Mouse (Mus musculus) left cerebral cortex, adult 6 months (tissue): ENCODE data around the gene Vps51. TPM values are rescaled to one million over a fixed set of nuclear protein-coding genes. Genes with fewer than 3 reads are reported as not detected.

Source experiments
- long read RNA-seq, 2 experiments: library from polyadenylated mRNA; unstranded; transcript quantifications; one replicate each; pipeline ENCODE4 v2.0.0; 2019 to 2020
- polyA plus RNA-seq: library from polyadenylated mRNA; unstranded; fragments of <200 nt; fragmentation: Nextera tagmentation; gene quantifications from 2 replicates; pipeline ENCODE4 v1.2.3, GENCODE M21; 2021

Gene Vps51
- 66.0 and 72.3 TPM in 2 replicates for polyA plus RNA-seq
- long read RNA-seq, experiment 1, transcript Vps51-201 (10 exons, 2,675 nt) = major isoform, 354 of 454 reads
- long read RNA-seq, experiment 1, transcript Vps51-208 (2 exons, 840 nt) = minor isoform, 8 of 454 reads
- long read RNA-seq, experiment 1, partial matches to known transcripts = 28 of 454 reads
- long read RNA-seq, experiment 1, other reads (novel, unspliced or antisense) = 63 of 454 reads
- long read RNA-seq, experiment 2, transcript Vps51-208 (2 exons, 840 nt) = minor isoform, 8 of 89 reads
- long read RNA-seq, experiment 2, transcript Vps51-201 (10 exons, 2,675 nt) = major isoform, 61 of 89 reads
- long read RNA-seq, experiment 2, partial matches to known transcripts = 10 of 89 reads
- long read RNA-seq, experiment 2, other reads (novel, unspliced or antisense) = 8 of 89 reads

DNA sequence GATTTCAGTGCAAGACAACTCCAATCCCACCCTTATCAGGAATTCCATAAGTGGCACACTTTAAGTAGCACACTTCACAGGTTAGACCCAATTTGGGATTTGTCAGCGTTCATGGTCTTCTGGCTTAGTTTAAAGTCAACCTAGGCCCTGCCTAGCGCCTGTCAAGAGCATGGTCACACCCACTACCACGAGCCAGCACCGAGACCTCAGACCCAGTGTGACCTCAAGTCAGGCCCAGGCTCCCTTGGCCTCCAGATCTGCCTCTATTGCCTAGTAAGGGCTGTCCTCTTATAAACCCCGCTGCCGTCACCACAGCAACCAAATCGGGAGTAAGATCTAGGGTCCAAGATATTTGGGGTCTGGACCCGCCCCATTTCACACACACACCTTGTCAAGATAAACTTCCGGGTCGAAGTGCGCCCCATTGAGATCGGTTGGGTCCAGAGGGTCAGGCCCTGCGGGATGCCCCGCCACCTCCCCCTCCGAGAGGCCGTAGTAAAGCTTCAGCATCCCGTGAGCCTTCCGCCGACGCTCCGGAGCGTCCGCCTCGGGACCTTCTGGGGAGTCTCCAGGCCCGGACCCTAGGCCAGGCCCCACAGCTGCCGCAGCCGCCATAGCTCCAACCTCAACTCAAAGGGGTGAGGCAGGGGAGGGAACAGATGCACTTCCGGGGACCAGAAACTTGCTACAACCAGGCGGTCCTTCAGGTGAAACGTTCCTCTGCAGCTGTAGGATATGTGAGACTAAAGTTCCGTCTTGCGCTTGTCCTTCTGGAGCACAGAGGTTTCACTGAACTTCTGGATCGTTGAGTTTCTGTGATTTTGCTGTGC, at the start of gene Vps51:
Gene Vps51 (minus strand): TSS at position 668 of the 830 bp plus-strand sequence.

DNA sequence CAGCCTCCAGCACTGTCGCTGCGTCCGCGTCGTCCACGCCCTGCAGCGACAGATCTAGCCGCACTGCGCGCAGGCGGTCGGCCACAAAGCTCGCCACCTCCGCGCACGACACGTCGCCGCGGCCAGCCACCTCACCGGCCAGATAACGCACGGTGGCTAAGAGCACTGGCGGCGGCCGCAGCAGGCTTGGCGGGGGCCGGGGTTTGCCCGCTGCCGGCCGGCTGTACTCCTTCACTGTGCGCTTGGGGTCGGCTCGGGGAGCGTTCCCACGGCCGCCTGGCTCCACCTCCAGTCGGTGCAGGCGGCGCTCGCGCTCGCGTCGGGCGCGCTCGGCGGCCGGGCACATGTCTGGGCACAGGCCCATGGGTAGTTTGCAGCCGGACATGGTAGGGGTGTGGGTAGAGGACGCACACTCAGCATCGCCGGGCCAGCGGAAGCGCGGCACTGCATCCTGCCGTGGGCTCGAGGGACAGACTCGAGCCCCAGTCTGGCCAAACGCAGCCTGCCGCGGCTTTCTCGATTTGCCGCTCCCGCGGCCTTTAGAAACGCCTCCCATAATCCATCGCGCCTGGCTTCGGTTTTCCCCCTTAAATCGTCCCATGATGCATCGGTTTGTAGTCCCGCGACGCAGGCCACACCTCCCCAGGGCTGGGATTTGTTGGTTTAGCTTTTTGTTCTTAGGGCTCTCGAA, 41.1 kb upstream of the Vps51 start, which contains the start of gene Sac3d1:
Gene Sac3d1 (minus strand): TSS at position 665 of the 691 bp plus-strand sequence.

DNA sequence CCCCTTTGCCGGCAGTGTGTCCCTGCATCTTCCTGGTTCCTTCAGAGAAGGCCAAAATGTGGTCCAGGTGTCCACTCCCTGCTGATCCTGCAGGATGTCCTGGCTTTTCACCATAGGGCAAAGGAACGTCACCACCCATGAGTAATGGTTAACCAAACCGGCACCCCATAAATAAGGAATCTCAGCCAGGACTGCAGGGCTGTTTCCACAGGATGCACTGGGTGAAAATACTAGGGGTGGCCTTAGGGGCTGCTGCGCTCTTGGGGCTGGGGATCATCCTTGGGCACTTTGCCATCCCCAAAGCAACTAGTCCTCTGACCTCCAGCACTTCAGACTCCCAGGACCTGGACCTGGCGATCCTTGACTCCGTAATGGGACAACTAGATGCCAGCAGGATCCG, 28.6 kb upstream of the Vps51 start, which contains the start of gene Naaladl1:
Gene Naaladl1 (plus strand): TSS at position 197 of the 400 bp plus-strand sequence.

DNA sequence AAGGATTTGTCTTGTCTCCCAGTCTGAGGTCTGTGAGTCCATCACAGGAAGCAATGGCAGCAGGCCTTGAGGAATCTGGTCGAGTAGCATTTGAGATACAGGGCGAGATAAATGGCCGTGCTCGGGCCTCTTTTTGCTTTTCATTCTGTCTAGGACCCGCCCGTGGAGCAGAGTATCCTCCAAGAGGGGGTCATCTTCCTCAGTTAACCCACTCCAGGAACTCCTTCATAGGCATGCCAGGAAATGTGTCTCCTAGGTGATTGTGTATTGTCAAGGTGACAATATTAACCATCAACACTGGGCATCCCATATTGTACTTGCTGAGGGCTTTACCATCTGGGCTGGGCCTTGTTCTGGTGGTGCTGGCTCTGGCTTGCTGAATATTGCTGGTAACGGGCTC, 17.1 kb upstream of the Vps51 start, which contains the start of gene AC131692.1:
Gene AC131692.1 (plus strand): TSS at position 301 of the 400 bp plus-strand sequence.

DNA sequence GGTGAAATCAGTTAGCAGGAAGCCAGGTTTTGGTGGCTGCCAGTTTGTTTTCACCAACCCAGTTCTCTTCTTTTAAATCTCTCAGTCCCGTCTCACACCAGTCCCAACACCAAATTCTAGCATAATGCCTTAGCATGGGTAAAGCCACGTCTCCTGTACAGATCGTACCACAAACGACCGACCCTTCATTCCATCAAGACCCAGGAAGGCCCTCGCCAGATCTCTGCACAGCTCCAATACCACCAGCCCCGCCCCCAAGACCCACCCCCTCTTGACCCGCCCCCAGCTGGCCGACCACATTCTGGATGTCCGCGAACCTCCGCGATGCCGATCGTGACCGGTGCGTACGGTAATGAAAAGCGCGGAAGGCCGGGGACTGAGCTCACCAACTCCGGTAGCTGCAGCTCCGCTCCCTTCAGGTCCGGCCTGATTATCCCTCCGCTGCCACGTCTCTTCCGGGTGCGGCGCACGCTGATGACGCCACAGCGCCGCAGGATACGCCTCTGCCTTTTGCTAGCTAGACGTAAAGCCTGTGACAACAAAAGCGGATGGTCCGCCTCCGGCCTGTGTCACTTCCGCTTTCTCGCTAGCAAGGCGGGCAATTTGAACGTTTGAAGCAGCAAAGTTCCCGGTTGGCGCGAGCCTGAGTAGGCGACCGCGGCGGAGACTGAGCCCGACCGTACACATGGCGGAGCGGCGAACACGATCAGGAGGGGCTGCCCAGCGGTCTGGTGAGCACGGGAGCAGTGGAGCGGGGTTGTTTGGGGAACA, 7.6 kb upstream of the Vps51 start, which contains the start of the genes Zfpl1 and Cdca5:
Gene Zfpl1 (minus strand): TSS at position 479 of the 771 bp plus-strand sequence.
Gene Cdca5 (plus strand): TSS at position 506 of the 771 bp plus-strand sequence.

DNA sequence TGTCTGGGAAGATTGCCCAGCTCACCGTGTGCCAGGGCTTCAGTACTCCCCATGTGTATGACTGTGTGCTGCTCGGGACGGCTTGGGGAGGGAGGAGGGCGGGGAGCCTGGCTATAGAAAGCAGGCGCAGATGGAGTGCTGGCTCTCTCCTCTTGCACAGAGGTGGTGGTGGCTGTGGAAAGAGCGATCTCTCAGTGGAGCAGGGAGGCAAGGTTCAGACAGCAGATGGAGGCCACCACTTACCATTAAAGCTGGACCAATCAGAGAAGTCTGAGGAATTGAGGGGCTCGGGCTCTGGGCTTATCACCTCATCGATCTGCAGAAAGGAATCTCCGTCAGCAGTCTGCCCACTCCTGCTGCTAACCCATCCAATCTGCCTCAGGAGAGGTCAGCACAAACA, 5.1 kb upstream of the Vps51 start, which contains the start of gene Gm28374:
Gene Gm28374 (minus strand): TSS at position 101 of the 400 bp plus-strand sequence.

DNA sequence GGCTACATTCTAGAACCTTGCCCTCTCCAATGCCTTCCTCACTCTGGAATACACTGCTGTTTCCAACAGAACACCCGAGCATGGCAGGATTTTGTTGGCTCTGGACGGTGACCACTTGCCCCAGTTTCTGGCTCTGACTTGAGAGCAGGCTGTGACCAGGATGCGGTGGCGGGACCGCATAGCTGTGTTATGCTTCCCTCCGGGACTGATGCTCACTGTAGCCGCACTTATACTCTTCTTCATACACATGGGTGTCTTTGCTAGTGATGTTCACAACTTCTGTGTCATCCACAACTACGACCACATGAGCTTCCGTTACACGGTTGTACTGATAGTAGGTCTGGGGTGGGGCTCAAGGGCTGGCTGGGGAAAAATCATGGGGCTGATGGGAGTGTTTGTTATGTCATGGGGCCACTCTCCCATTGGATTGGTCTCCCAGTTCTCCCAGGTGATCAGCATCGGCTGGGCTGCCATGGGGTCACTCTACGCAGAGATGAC, 3.0 kb upstream of the Vps51 start, which contains the start of gene Tmem262:
Gene Tmem262 (plus strand): TSS at position 51 of the 498 bp plus-strand sequence.

DNA sequence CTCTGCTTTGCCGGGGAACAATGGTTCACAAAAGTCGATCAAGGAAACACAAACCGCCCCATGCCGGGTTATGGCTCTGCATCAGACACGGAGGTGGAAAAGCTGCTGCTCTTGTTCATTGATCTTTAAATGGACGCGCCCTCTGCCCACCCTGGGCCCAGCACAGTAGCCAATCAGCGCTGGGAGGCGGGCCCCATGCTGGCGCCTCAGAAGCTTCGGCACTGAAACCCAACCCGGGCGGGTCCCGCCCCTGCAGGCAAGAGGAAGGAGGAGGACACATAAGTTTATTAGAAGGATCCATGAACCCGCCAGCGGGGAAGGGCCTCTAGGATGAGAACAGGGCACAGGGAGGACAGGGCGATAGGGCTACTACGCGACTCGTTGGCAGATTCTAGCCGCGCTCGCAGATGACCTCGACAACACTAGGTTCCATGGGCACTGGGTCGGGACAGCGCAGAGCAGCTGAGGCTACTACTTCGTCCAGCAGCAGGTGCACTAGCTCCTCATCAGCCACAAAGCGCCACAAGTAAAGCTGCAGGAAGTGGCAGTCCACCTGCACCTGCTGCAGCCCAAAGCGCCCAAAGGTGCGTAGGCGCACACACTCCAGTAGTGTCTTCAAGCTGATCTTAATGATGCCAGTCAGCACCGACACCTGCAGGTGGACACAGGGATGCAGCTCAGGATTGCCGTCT, 9.2 kb downstream of the Vps51 start, which contains the start of gene Tm7sf2:
Gene Tm7sf2 (minus strand): TSS at position 650 of the 692 bp plus-strand sequence.

DNA sequence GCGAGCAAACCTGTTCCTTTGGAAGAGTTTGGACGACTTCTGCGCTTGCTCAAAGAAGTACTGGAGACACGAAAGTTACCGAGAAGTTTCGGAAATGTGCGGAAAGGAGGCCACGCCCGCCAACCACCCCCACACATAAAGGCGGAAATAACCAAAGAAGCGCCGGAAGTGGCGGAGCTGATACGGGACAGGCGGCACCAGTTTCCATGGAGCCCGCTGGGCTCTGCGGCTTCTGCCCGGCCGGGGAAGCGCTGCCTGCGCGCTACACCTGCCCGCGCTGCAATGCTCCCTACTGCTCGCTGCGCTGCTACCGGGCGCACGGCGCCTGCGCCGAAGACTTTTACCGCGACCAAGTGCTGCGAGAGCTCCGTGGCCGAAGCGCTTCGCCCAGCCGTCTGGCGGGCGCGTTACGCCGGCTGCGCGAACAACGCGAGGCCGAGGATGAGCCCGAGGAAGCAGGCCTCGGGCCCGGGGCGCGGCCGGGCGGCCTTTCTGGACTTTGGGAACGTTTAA, 16.0 kb downstream of the Vps51 start, which contains the start of gene Znhit2:
Gene Znhit2 (plus strand): TSS at position 172 of the 513 bp plus-strand sequence.

DNA sequence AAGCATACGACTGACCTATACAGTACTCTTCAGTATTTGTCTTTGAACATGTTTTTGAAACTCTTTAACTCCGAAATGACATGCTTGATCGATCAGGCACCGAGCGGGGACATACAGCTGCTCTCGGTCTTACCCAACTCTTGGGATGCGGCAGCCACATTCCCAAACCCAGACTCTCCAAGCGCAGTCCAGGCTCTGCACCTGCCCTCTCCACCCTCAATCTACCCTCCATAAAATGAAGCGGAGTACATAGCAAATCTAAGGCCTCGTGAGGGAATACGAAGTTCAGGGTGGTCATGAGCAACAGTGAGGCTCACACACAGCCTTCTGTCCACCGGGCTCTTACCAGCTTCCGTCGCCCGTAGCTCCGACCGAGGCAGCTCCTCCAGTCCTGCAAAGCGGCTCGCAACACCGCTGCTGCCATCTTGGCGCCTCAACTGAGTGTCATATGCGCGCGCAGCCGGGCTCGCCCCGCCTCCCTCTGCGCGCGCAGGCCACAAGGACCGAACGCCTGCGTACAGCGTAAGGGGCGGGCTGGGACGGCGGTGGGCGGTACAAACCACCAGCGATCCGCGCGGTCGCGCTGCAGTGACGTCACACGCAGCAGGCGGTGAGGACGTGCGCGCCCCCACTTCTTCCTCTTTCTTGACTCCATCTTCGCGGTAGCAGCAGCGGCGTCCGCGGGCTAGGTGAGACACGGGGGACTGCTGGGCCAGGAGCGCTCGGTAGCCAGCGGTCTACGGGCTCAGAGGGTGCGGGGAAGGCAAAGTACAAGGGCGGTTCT, 19.5 kb downstream of the Vps51 start, which contains the start of the genes Mrpl49 and Fau:
Gene Mrpl49 (minus strand): TSS at position 473 of the 784 bp plus-strand sequence.
Gene Fau (plus strand): TSS at position 532 of the 784 bp plus-strand sequence.

DNA sequence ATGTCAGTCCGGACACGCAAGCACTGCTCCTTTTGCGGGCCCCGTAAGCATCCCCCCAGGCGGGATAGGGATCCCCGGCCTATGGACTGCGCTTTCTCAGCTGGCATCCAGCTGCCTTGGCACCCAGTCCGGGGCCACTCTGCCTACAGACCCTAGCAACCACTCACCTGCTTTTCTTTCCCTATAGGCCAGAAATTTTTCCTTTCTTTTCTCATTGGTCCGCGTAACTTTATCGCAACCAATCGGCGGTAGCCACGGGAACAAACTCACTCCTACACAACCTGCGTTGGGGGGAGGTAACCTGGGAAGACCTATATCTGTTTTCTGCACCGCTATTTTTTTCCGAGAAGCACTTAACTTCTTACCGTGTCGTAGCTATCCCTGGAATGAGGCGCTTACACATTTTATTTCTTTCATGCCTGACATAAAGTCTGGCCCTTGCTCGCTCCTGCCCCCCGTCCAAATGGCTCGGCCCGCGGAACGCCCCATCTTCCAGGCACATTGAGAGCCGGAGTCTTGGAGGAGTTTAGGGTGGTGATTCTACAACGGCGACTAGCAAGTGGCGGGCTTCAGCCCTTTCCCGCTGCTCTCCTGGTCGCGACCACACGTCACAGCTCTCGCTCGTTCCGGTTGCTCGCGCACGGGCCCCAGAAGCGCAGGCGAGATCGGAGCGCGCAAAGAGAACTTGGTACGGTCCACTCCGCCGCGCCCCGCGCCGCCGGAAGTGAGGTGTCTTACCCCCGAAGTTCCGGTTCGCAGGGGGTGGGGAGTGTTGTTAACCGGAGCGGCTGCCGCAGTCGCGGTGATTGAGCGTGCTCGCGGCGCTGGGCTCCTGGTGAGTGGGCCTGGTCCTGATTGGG, 30.5 kb downstream of the Vps51 start, which contains the start of gene Syvn1:
Gene Syvn1 (plus strand): TSS at position 283 of the 860 bp plus-strand sequence.

Other genes starting within 250 kb of the Vps51 start
- 12.0 and 15.6 TPM in 2 replicates for gene Frmd8, start 202.0 kb downstream of the Vps51 start, polyA plus RNA-seq
- 1.4 and 1.8 TPM in 2 replicates for gene Slc25a45, start 199.4 kb downstream of the Vps51 start, polyA plus RNA-seq
- 1.1 and 1.3 TPM in 2 replicates for gene Tigd3, start 183.1 kb downstream of the Vps51 start, polyA plus RNA-seq
- 31.6 and 39.7 TPM in 2 replicates for gene Dpf2, start 164.2 kb downstream of the Vps51 start, polyA plus RNA-seq
- gene Cdc42ep2, start 152.4 kb downstream of the Vps51 start, polyA plus RNA-seq = 10.3 and 11.5 TPM in 2 replicates
- gene Pola2, start 113.0 kb downstream of the Vps51 start, polyA plus RNA-seq = 1.9 and 3.1 TPM in 2 replicates
- not detected in 2 replicates for gene Slc22a20, start 91.1 kb downstream of the Vps51 start, polyA plus RNA-seq
- gene Capn1, start 61.3 kb downstream of the Vps51 start, polyA plus RNA-seq = 1.5 and 7.2 TPM in 2 replicates
- 28.4 and 36.3 TPM in 2 replicates for gene Syvn1, start 30.7 kb downstream of the Vps51 start, polyA plus RNA-seq
- 48.7 and 64.5 TPM in 2 replicates for gene Mrpl49, start 19.4 kb downstream of the Vps51 start, polyA plus RNA-seq
- 3,354 and 3,515 TPM in 2 replicates for gene Fau, start 19.4 kb downstream of the Vps51 start, polyA plus RNA-seq
- gene Znhit2, start 16.0 kb downstream of the Vps51 start, polyA plus RNA-seq = 65.8 and 70.2 TPM in 2 replicates
- gene Tm7sf2, start 8.9 kb downstream of the Vps51 start, polyA plus RNA-seq = 19.1 and 28.0 TPM in 2 replicates
- not detected in 2 replicates for gene Tmem262, start 2.8 kb upstream of the Vps51 start, polyA plus RNA-seq
- gene Gm28374, start 5.0 kb upstream of the Vps51 start, polyA plus RNA-seq = 0.30 and 0.31 TPM in 2 replicates
- 55.1 and 67.5 TPM in 2 replicates for gene Zfpl1, start 7.7 kb upstream of the Vps51 start, polyA plus RNA-seq
- gene Cdca5, start 7.8 kb upstream of the Vps51 start, polyA plus RNA-seq = 0.08 and 0.12 TPM in 2 replicates
- gene AC131692.1, start 17.2 kb upstream of the Vps51 start, polyA plus RNA-seq = not detected in 2 replicates
- gene Naaladl1, start 28.6 kb upstream of the Vps51 start, polyA plus RNA-seq = 0.07 and 0.18 TPM in 2 replicates
- gene Sac3d1, start 41.4 kb upstream of the Vps51 start, polyA plus RNA-seq = 48.7 and 63.2 TPM in 2 replicates
- 63.9 and 70.7 TPM in 2 replicates for gene Snx15, start 51.1 kb upstream of the Vps51 start, polyA plus RNA-seq
- 0.19 TPM in 1 of 2 replicates, not detected in the other for gene Batf2, start 63.8 kb upstream of the Vps51 start, polyA plus RNA-seq
- gene Arl2, start 64.3 kb upstream of the Vps51 start, polyA plus RNA-seq = 175 and 184 TPM in 2 replicates
- not detected in 2 replicates for gene Majin, start 107.2 kb upstream of the Vps51 start, polyA plus RNA-seq
- not detected in 2 replicates for gene Gpha2, start 149.1 kb upstream of the Vps51 start, polyA plus RNA-seq
- gene Ppp2r5b, start 158.6 kb upstream of the Vps51 start, polyA plus RNA-seq = 32.1 and 73.3 TPM in 2 replicates
- gene Atg2a, start 164.4 kb upstream of the Vps51 start, polyA plus RNA-seq = 6.0 and 7.8 TPM in 2 replicates
- gene Ehd1, start 199.5 kb upstream of the Vps51 start, polyA plus RNA-seq = 17.3 and 24.9 TPM in 2 replicates
- gene Cdc42bpg, start 229.2 kb upstream of the Vps51 start, polyA plus RNA-seq = 0.04 and 0.33 TPM in 2 replicates